Mouse (Mus musculus) CH12.LX (cell line): Measurements from ENCODE around the gene Cox5b. TPM values are rescaled to one million over a fixed set of nuclear protein-coding genes. Genes with fewer than 3 reads are reported as not detected.

ENCODE experiments used
- DNase-seq: peaks from one replicate; pipeline ENCODE4 v3.0.0-alpha.2; 2013; ENCODE audit errors: extremely low read depth
- H3K27ac ChIP-seq: 2 replicates; pipeline ENCODE4 v1.5.1; 2012; ENCODE audit warnings: low read depth, mild to moderate bottlenecking, control low read depth, moderate library complexity; ENCODE audit not compliant: insufficient read depth
- H3K27me3 ChIP-seq: replicated peaks from 2 replicates; pipeline ENCODE3; 2012; ENCODE audit warnings: inconsistent platforms
- H3K36me3 ChIP-seq, 2 experiments: replicated peaks in 1 of 2; 2 replicates each; pipeline versions ENCODE3 to v1.6.1; 2012; ENCODE audit warnings: inconsistent platforms in 1 of 2, low read length in 1 of 2, mild to moderate bottlenecking in 1 of 2, mixed read lengths in 1 of 2, moderate library complexity in 1 of 2; ENCODE audit not compliant: control insufficient read depth in 1 of 2, insufficient read depth in 1 of 2
- H3K4me1 ChIP-seq, 2 experiments: 2 replicates each; pipeline ENCODE4 v1.6.1; 2012; ENCODE audit warnings: inconsistent platforms in 1 of 2, moderate library complexity in 1 of 2; ENCODE audit not compliant: insufficient read depth in 2 of 2, control insufficient read depth in 1 of 2
- H3K4me2 ChIP-seq: 2 replicates; pipeline ENCODE4 v1.6.1; 2012; ENCODE audit warnings: low read depth, mild to moderate bottlenecking, control low read depth; ENCODE audit not compliant: poor library complexity, insufficient read depth, severe bottlenecking
- H3K4me3 ChIP-seq, 3 experiments: fragments of 150-350 bp in 1 of 3; sonication (generic) in 1 of 3; replicated peaks in 1 of 3; 2 replicates each; pipeline versions ENCODE3 to v1.5.1; 2011 to 2012; ENCODE audit warnings: low read depth in 2 of 3, low read length in 2 of 3, mild to moderate bottlenecking in 2 of 3, moderate library complexity in 2 of 3, control low read depth in 1 of 3, improper control_type of control experiment in 1 of 3, inconsistent platforms in 1 of 3, mixed read lengths in 1 of 3; ENCODE audit not compliant: poor library complexity in 1 of 3
- H3K79me2 ChIP-seq: replicated peaks from 2 replicates; pipeline ENCODE4 v1.6.1; 2012; ENCODE audit warnings: mild to moderate bottlenecking, moderate library complexity; ENCODE audit not compliant: control insufficient read depth, poor library complexity, insufficient read depth, severe bottlenecking; ENCODE audit errors: extremely low read depth
- H3K9ac ChIP-seq: 2 replicates; pipeline ENCODE4 v1.6.1; 2012; ENCODE audit warnings: low read depth, mild to moderate bottlenecking, control low read depth, moderate library complexity; ENCODE audit not compliant: insufficient read depth
- H3K9me3 ChIP-seq: replicated peaks from 2 replicates; pipeline ENCODE3; 2012; ENCODE audit warnings: low read length, inconsistent platforms, mixed read lengths
- BHLHE40 ChIP-seq: IDR thresholded peaks from 2 replicates; pipeline ENCODE4 v1.6.1; 2011; ENCODE audit warnings: mild to moderate bottlenecking, low read depth, low read length, improper control_type of control experiment
- CHD1 ChIP-seq: IDR thresholded peaks from 2 replicates; pipeline ENCODE4 v1.6.1; 2012; ENCODE audit warnings: low read depth, low read length, improper control_type of control experiment, inconsistent platforms
- CHD2 ChIP-seq: IDR thresholded peaks from 2 replicates; pipeline ENCODE4 v1.6.1; 2011; ENCODE audit warnings: low read length, improper control_type of control experiment
- CTCF ChIP-seq, 2 experiments: IDR thresholded peaks in 1 of 2; conservative IDR thresholded peaks in 1 of 2; 2 replicates each; pipeline ENCODE4 v1.5.1; 2011 to 2012; ENCODE audit warnings: low read depth in 2 of 2, low read length in 2 of 2, improper control_type of control experiment in 1 of 2, inconsistent platforms in 1 of 2, mild to moderate bottlenecking in 1 of 2, moderate library complexity in 1 of 2
- E2F4 ChIP-seq: IDR thresholded peaks from 2 replicates; pipeline ENCODE4 v1.6.1; 2011; ENCODE audit warnings: low read depth, low read length, improper control_type of control experiment; ENCODE audit not compliant: insufficient replicate concordance
- ELF1 ChIP-seq: IDR thresholded peaks from 2 replicates; pipeline ENCODE4 v1.6.1; 2014; ENCODE audit warnings: low read depth, mild to moderate bottlenecking, inconsistent platforms, low read length, improper control_type of control experiment
- EP300 ChIP-seq: IDR thresholded peaks from 2 replicates; pipeline ENCODE4 v1.6.1; 2011; ENCODE audit warnings: low read length, improper control_type of control experiment
- ETS1 ChIP-seq: conservative IDR thresholded peaks from 2 replicates; pipeline ENCODE4 v1.6.1; 2012; ENCODE audit warnings: low read depth, mild to moderate bottlenecking, inconsistent platforms, low read length, improper control_type of control experiment, moderate library complexity
- GABPA ChIP-seq: IDR thresholded peaks from 2 replicates; pipeline ENCODE4 v1.6.1; 2012; ENCODE audit warnings: low read depth, low read length, improper control_type of control experiment, inconsistent platforms; ENCODE audit not compliant: insufficient replicate concordance
- HCFC1 ChIP-seq: IDR thresholded peaks from 2 replicates; pipeline ENCODE4 v1.6.1; 2012; ENCODE audit warnings: low read depth, mild to moderate bottlenecking, inconsistent platforms, low read length, improper control_type of control experiment
- IRF4 ChIP-seq: IDR thresholded peaks from 2 replicates; pipeline ENCODE4 v1.6.1; 2014; ENCODE audit warnings: low read depth, mild to moderate bottlenecking, inconsistent platforms, low read length, improper control_type of control experiment
- JUN ChIP-seq: IDR thresholded peaks from 2 replicates; pipeline ENCODE4 v1.6.1; 2011; ENCODE audit warnings: low read depth, mild to moderate bottlenecking, low read length, improper control_type of control experiment, moderate library complexity; ENCODE audit not compliant: insufficient read depth
- JUND ChIP-seq: conservative IDR thresholded peaks from 2 replicates; pipeline ENCODE4 v1.6.1; 2011; ENCODE audit warnings: low read depth, low read length, improper control_type of control experiment
- KAT2A ChIP-seq: IDR thresholded peaks from 2 replicates; pipeline ENCODE4 v1.6.1; 2012; ENCODE audit warnings: low read length, improper control_type of control experiment, inconsistent platforms; ENCODE audit not compliant: insufficient replicate concordance
- MAFK ChIP-seq: IDR thresholded peaks from 2 replicates; pipeline ENCODE4 v1.6.1; 2011; ENCODE audit warnings: low read length, improper control_type of control experiment; ENCODE audit not compliant: insufficient replicate concordance
- MAX ChIP-seq: IDR thresholded peaks from 2 replicates; pipeline ENCODE4 v1.6.1; 2011; ENCODE audit warnings: low read length, improper control_type of control experiment
- MAZ ChIP-seq: IDR thresholded peaks from 2 replicates; pipeline ENCODE4 v1.6.1; 2012; ENCODE audit warnings: low read depth, mild to moderate bottlenecking, inconsistent platforms, low read length, improper control_type of control experiment, moderate library complexity
- MEF2A ChIP-seq: IDR thresholded peaks from 2 replicates; pipeline ENCODE4 v1.6.1; 2014; ENCODE audit warnings: low read depth, mild to moderate bottlenecking, inconsistent platforms, low read length, improper control_type of control experiment, borderline replicate concordance
- MXI1 ChIP-seq: IDR thresholded peaks from 2 replicates; pipeline ENCODE4 v1.6.1; 2011; ENCODE audit warnings: mild to moderate bottlenecking, low read depth, low read length, improper control_type of control experiment
- MYC ChIP-seq: IDR thresholded peaks from 2 replicates; pipeline ENCODE4 v1.6.1; 2011; ENCODE audit warnings: low read depth, mild to moderate bottlenecking, improper control_type of control experiment, low read length
- NELFE ChIP-seq: IDR thresholded peaks from 2 replicates; pipeline ENCODE4 v1.6.1; 2011; ENCODE audit warnings: low read depth, low read length, improper control_type of control experiment
- NRF1 ChIP-seq: IDR thresholded peaks from 2 replicates; pipeline ENCODE4 v1.6.1; 2014; ENCODE audit warnings: low read depth, mild to moderate bottlenecking, inconsistent platforms, low read length, improper control_type of control experiment, moderate library complexity
- PAX5 ChIP-seq: IDR thresholded peaks from 2 replicates; pipeline ENCODE4 v1.6.1; 2012; ENCODE audit warnings: low read length, inconsistent platforms, mixed read lengths
- POLR2A ChIP-seq: IDR thresholded peaks from 2 replicates; pipeline ENCODE4 v1.6.1; 2011; ENCODE audit warnings: low read depth, mild to moderate bottlenecking, improper control_type of control experiment, low read length
- POLR2AphosphoS2 ChIP-seq: IDR thresholded peaks from 2 replicates; pipeline ENCODE4 v1.6.1; 2011; ENCODE audit warnings: low read depth, low read length, improper control_type of control experiment
- RAD21 ChIP-seq: IDR thresholded peaks from 2 replicates; pipeline ENCODE4 v1.6.1; 2011; ENCODE audit warnings: low read depth, mild to moderate bottlenecking, low read length, improper control_type of control experiment, moderate library complexity
- RCOR1 ChIP-seq: conservative IDR thresholded peaks from 2 replicates; pipeline ENCODE4 v1.6.1; 2012; ENCODE audit warnings: low read depth, mild to moderate bottlenecking, inconsistent platforms, low read length, improper control_type of control experiment
- SIN3A ChIP-seq: IDR thresholded peaks from 2 replicates; pipeline ENCODE4 v1.6.1; 2012; ENCODE audit warnings: low read length, improper control_type of control experiment, inconsistent platforms
- SMC3 ChIP-seq: IDR thresholded peaks from 2 replicates; pipeline ENCODE4 v1.6.1; 2011; ENCODE audit warnings: low read depth, low read length, improper control_type of control experiment
- TBP ChIP-seq: conservative IDR thresholded peaks from 2 replicates; pipeline ENCODE4 v1.6.1; 2011; ENCODE audit warnings: low read depth, low read length, improper control_type of control experiment
- TCF12 ChIP-seq: IDR thresholded peaks from 2 replicates; pipeline ENCODE4 v1.6.1; 2014; ENCODE audit warnings: low read depth, mild to moderate bottlenecking, inconsistent platforms, low read length, improper control_type of control experiment
- UBTF ChIP-seq: IDR thresholded peaks from 2 replicates; pipeline ENCODE4 v1.6.1; 2012; ENCODE audit warnings: low read depth, mild to moderate bottlenecking, inconsistent platforms, low read length, improper control_type of control experiment, moderate library complexity
- USF1 ChIP-seq: IDR thresholded peaks from 2 replicates; pipeline ENCODE4 v1.6.1; 2014; ENCODE audit warnings: low read depth, mild to moderate bottlenecking, inconsistent platforms, low read length, improper control_type of control experiment
- USF2 ChIP-seq: conservative IDR thresholded peaks from 2 replicates; pipeline ENCODE4 v1.6.1; 2011; ENCODE audit warnings: low read depth, low read length, improper control_type of control experiment
- ZC3H11A ChIP-seq: IDR thresholded peaks from 2 replicates; pipeline ENCODE4 v1.6.1; 2012; ENCODE audit warnings: low read depth, mild to moderate bottlenecking, inconsistent platforms, low read length, improper control_type of control experiment
- ZKSCAN1 ChIP-seq: IDR thresholded peaks from 2 replicates; pipeline ENCODE4 v1.6.1; 2012; ENCODE audit warnings: low read depth, inconsistent platforms, low read length, improper control_type of control experiment, borderline replicate concordance
- ZMIZ1 ChIP-seq: IDR thresholded peaks from 2 replicates; pipeline ENCODE4 v1.6.1; 2012; ENCODE audit warnings: low read depth, mild to moderate bottlenecking, inconsistent platforms, low read length, improper control_type of control experiment
- ZNF384 ChIP-seq: IDR thresholded peaks from 2 replicates; pipeline ENCODE4 v1.6.1; 2012; ENCODE audit warnings: low read depth, low read length, improper control_type of control experiment, inconsistent platforms
- dilution Hi-C: fragments of 300-500 bp; cut with MboI; formaldehyde crosslinking; loops from 2 replicates; pipeline ENCODE4 v1.14.3; 2020; ENCODE audit warnings: low sequenced_read_pairs; ENCODE audit not compliant: extremely low pct_unique_long_range_greater_than_20kb, extremely low pct_ligation_motif_present
- in situ Hi-C: fragments of 300-500 bp; cut with MboI; formaldehyde crosslinking; loops from 3 replicates; pipeline ENCODE4 v1.14.3; 2019; ENCODE audit warnings: low sequenced_read_pairs, low pct_ligation_motif_present, low pct_unique_long_range_greater_than_20kb, mixed read lengths
- polyA plus RNA-seq: library from polyadenylated mRNA; unstranded; fragments of >175 nt; gene quantifications from 2 replicates; pipeline ENCODE4 v1.2.1, GENCODE M21; 2012; ENCODE audit warnings: low read depth; ENCODE audit not compliant: insufficient read length
- total RNA-seq, 2 experiments: library from RNA; depleted of rRNA; stranded (reverse); fragments of 300-350 nt in 1 of 2; fragments of >200 nt in 1 of 2; gene quantifications; 2 replicates each; pipeline ENCODE4 v1.2.3; 2012 to 2014

The Cox5b gene
- total and polyA plus RNA-seq, 3 experiments = 448 to 599 (median 504) TPM

DNA sequence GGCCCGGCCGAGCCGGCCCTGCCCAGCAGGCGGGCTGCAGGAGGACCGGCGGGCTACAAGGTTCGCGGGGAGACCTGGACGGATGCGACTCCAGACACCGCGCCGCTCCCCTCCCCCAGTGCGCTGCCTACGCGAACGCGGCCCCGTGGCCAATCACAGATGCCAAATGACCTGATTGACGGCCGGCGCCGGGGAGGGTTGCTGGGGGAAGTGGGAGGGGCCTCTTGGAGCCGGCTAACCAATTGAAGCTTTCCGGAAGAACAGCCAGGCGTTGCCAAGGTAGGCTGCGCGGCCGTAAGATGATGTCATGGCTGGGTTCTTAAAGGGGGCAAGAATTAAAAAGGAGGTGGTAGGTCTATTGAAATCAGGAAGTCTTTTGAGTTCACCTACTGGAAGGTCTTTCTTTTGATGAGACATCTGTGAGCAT is 18.6 kb downstream of the Cox5b start, which contains the start of gene 4933424G06Rik:
TSS of gene 4933424G06Rik (plus strand) at position 296 of the 427 bp plus-strand sequence.
- dilution Hi-C loops (no loop called here), in situ Hi-C loops (no loop called here)
- peaks cover 10% of the 10 kb centered on the region for H3K9me3 ChIP-seq
- no peaks in the 10 kb centered on the region for H3K27me3 ChIP-seq
- H3K4me3 ChIP-seq = peak within 1 kb of the TSS; percentile 87 to 97 (median 89)
- H3K27ac ChIP-seq = peak within 1 kb of the TSS; percentile 41
- peak; percentile 98 for DNase-seq
- H3K79me2 ChIP-seq = peaks cover 27% of the 10 kb centered on the region
- H3K4me1 ChIP-seq = peaks cover 8 to 33% of the 10 kb centered on the region in 2 experiments; a peak in 3 of 4 replicates
- H3K36me3 ChIP-seq = peaks cover 22 to 35% of the 10 kb centered on the region in 2 experiments
- TF ChIP-seq USF1 (no peak), CHD1 (no peak), MAX (peak; percentile 34; the same call in 1 of the 2 replicates), TCF12 (peak; percentile 76), BHLHE40 (0 out of 2 replicates have a peak, but pooled peaks have one; percentile 11), CHD2 (peak; percentile 97), KAT2A (0 out of 2 replicates have a peak, but pooled peaks have one; percentile 32), PAX5 (no peak), MEF2A (peak; percentile 62; the same call in 1 of the 2 replicates), JUND (peak; percentile 92), HCFC1 (peak; percentile 78), E2F4 (0 out of 2 replicates have a peak, but pooled peaks have one; percentile 12), ZMIZ1 (peak; percentile 87), USF2 (no peak), MYC (no peak), ELF1 (peak; percentile 90), ZNF384 (no peak), IRF4 (peak; percentile 59), POLR2A (peak; percentile 84), UBTF (no peak), ZC3H11A (no peak), NELFE (peak; percentile 79), GABPA (no peak), POLR2AphosphoS2 (peak; percentile 68; the same call in 1 of the 2 replicates), MAZ (peak; percentile 94), MXI1 (peak; percentile 88), NRF1 (peak; percentile 54), RAD21 (no peak), EP300 (no peak), JUN (peak; percentile 94), SMC3 (no peak), ETS1 (0 out of 2 replicates have a peak, but pooled peaks have one; percentile 19), ZKSCAN1 (no peak), MAFK (no peak), TBP (peak; percentile 65; the same call in 1 of the 2 replicates), CTCF (conservative IDR thresholded peaks at IDR 0.05 in 1 of 2, IDR thresholded peaks at IDR 0.05 in 1 of 2; ENCODE audit: low read depth in 2 of 2, low read length in 2 of 2) (no peak), RCOR1 (no peak), SIN3A (peak; percentile 86)
- H3K4me2 ChIP-seq = peak within 1 kb of the TSS; percentile 75
- H3K9ac ChIP-seq = peak within 1 kb of the TSS; percentile 81
